Mouse (Mus musculus) midbrain, embryonic 16.5 days (tissue): ENCODE measurements at regions not wholly inside any gene's neighbourhood (a gene's known extent, or its start where the extent isn't known, plus 50 kb on each side); places are given as distances from the start of the nearest gene placed in this dataset.

Experiments
- ATAC-seq: fragments of 200-750 bp; cut with Nextera tagmentation; 2 replicates; pipeline ENCODE4 v1.8.0; 2017; ENCODE audit warnings: moderate TSS enrichment
- H3K27ac ChIP-seq: fragments of 300-500 bp; sonication (generic); 2 replicates; pipeline ENCODE4 v1.5.1; 2014; ENCODE audit warnings: mild to moderate bottlenecking, low read length, mixed read lengths
- H3K27me3 ChIP-seq: fragments of 300-500 bp; sonication (generic); 2 replicates; pipeline ENCODE4 v1.6.1; 2014; ENCODE audit warnings: low read depth, low read length, mixed read lengths; ENCODE audit not compliant: control insufficient read depth, insufficient read depth
- H3K36me3 ChIP-seq: fragments of 300-500 bp; sonication (generic); 2 replicates; pipeline ENCODE4 v1.6.1; 2014; ENCODE audit warnings: mild to moderate bottlenecking, low read length, moderate library complexity, mixed read lengths; ENCODE audit not compliant: control insufficient read depth, insufficient read depth
- H3K4me1 ChIP-seq: fragments of 300-500 bp; sonication (generic); 2 replicates; pipeline ENCODE4 v1.6.1; 2014; ENCODE audit warnings: mild to moderate bottlenecking, low read length, mixed read lengths; ENCODE audit not compliant: control insufficient read depth, insufficient read depth
- H3K4me2 ChIP-seq: fragments of 300-500 bp; sonication (generic); 2 replicates; pipeline ENCODE4 v1.6.1; 2014; ENCODE audit warnings: mild to moderate bottlenecking, low read length, mixed read lengths
- H3K4me3 ChIP-seq: fragments of 300-500 bp; sonication (generic); 2 replicates; pipeline ENCODE4 v1.5.1; 2014; ENCODE audit warnings: low read depth, mild to moderate bottlenecking, low read length, moderate library complexity, mixed read lengths
- H3K9ac ChIP-seq: fragments of 300-500 bp; sonication (generic); 2 replicates; pipeline ENCODE4 v1.6.1; 2014; ENCODE audit warnings: low read depth, low read length, mixed read lengths
- H3K9me3 ChIP-seq: fragments of 300-500 bp; sonication (generic); replicated peaks from 2 replicates; pipeline ENCODE4 v1.6.1; 2014; ENCODE audit warnings: mild to moderate bottlenecking, low read length, mixed read lengths; ENCODE audit not compliant: control insufficient read depth, poor library complexity, severe bottlenecking
- WGBS: fragments of 180-500 bp; shearing (Covaris S2); extraction: QIAGEN DNeasy Blood & Tissue Kit; methylation state at CpG from one replicate; pipeline ENCODE4 v1.1.7; 2014; 5-methylcytosine and 5-hydroxymethylcytosine counted together

DNA sequence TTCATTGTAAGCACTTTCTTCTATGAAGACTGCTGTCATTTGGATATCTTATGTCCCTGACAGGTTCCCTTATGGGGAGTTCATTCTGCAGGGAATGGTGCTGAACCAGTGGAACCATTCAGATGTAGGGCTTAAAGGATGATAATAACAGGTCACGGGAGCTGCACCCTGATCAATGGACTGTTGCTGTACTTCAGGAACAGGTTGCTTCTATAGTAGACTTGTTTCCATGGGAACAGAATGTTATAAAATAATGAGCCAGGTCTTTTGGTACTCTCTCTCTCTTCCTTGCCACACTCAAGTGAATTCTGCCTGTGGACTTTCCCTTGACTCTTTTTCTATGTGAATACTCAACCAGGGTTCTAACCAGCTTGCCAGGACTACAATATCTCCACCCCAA is 196.9 kb upstream of the Chrm3 start:
- ATAC-seq = peak; percentile 80
- Histone ChIP-seq H3K27ac (no peak overlapping the region), H3K4me2 (no peak overlapping the region), H3K9ac (no peak overlapping the region), H3K4me1 (no peaks in the 10 kb centered on the region; the same call in 1 of the 2 replicates), H3K27me3 (no peaks in the 10 kb centered on the region), H3K4me3 (no peak overlapping the region), H3K9me3 (no peaks in the 10 kb centered on the region), H3K36me3 (no peaks in the 10 kb centered on the region)
- WGBS = 41% methylated on average over 1 of the region's 1 CpGs

DNA sequence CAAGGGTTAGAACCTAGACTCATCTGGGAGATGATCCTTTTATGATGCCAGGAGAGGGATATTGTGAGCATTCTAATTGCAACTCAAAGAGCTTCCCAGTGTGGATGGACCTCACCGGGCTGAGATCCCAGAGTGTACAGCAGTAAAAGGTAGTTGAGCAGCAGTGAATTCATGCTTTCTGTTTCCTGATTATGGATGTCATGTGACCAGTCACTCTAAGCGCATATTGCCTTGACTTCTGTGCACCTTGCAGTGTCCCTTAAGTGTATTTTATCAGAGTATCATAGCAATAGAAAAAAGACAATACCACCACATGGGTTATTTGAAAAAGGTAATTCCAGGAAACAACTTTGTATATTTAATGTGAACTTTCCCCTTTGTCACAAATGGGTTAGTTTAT is 193.9 kb upstream of the Chrm3 start:
- no peak overlapping the region for H3K4me2 ChIP-seq
- no peaks in the 10 kb centered on the region for H3K27me3 ChIP-seq
- no peaks in the 10 kb centered on the region; the same call in 1 of the 2 replicates for H3K4me1 ChIP-seq
- H3K36me3 ChIP-seq = no peaks in the 10 kb centered on the region
- no peak overlapping the region for H3K4me3 ChIP-seq
- H3K9me3 ChIP-seq = no peaks in the 10 kb centered on the region
- H3K27ac ChIP-seq = no peak overlapping the region
- H3K9ac ChIP-seq = no peak overlapping the region
- no peak for ATAC-seq
- WGBS = 82% methylated on average over 2 of the region's 2 CpGs

DNA sequence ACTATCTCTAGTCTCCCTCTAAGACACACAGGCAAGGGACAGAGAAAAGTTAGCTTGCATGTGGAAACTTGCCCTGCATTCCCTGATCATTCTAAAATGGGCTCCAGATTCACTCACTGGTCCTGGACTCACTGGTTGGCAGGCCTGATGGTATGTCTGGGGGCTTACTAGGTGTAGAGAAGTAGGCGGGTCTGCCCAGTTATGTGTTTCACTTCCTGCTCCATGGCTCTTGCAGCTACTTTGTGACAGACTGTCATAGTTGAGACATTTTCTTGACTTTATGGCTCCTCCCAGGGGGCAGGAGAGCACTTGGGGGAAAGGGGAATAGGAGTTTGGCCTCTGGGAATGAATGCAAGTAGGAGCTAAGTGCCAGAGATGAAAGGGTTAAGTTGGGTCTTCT is 182.1 kb upstream of the Chrm3 start:
- H3K27me3 ChIP-seq = no peaks in the 10 kb centered on the region
- H3K4me3 ChIP-seq = no peak overlapping the region
- ATAC-seq = no peak
- H3K9ac ChIP-seq = no peak overlapping the region
- no peak overlapping the region for H3K27ac ChIP-seq
- no peak overlapping the region for H3K4me2 ChIP-seq
- WGBS = 100% methylated on average over 1 of the region's 1 CpGs
- H3K4me1 ChIP-seq = no peaks in the 10 kb centered on the region
- H3K36me3 ChIP-seq = no peaks in the 10 kb centered on the region
- H3K9me3 ChIP-seq = no peaks in the 10 kb centered on the region

DNA sequence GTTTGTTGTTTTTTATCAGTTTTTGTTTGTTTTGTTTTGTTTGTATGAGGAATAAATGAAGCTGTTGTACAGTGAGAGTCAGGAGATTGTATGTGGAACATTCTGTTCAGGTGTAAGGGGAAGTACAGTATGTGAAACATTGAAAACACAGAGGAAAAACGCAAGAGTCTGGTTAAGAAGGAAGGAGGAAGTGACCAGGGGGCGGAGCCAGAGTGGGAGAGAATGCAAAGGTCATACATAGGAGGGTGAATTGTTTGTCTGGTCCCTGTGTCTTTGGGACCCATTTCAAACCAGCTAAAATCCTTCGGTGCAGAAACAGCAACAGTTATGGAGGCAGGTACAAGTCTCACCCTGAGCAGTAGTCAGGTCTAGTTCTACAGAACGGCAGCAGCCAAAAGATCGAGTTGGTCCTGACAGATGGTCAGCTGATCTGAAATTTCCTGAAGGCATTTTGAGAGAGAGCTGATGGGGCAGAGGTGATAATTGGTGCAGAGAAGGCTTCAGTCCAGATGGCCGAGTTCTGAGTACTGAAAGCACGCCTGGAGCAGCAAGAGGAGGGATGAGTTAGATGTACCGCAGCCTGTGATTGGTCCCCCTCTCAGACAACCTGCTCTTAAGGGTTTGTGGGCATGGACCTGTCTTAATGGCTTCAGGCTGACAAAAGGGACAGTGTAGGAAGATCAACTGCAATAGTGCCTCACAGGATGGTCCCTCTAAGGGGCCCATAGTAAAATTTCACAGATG is 179.7 kb upstream of the Chrm3 start:
- no peak overlapping the region for H3K4me3 ChIP-seq
- no peaks in the 10 kb centered on the region for H3K27me3 ChIP-seq
- ATAC-seq = no peak
- no peak overlapping the region for H3K9ac ChIP-seq
- no peaks in the 10 kb centered on the region for H3K36me3 ChIP-seq
- no peaks in the 10 kb centered on the region for H3K9me3 ChIP-seq
- 77% methylated on average over 8 of the region's 8 CpGs for WGBS
- no peak overlapping the region for H3K27ac ChIP-seq
- H3K4me1 ChIP-seq = no peaks in the 10 kb centered on the region
- no peak overlapping the region for H3K4me2 ChIP-seq

DNA sequence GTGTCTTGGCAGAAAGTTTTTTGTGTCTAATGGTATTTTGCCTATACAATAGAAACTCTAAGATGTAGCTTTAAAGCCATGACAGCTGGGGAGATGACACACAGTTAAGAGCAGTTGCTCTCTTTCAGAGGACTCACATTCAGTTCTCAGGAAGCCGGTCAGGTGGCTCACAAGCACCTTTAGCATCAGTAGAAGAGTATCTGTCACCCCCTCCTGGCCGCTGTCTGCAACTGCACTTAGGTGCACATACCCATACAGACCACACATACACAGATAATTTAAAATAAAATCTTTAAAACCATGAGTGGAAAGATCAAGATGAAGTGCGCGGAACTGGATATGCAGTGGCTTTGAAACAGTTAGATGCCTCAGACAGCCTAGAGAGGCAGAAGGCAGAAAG is 178.3 kb upstream of the Chrm3 start:
- no peaks in the 10 kb centered on the region for H3K9me3 ChIP-seq
- H3K36me3 ChIP-seq = no peaks in the 10 kb centered on the region
- H3K4me2 ChIP-seq = no peak overlapping the region
- no peak overlapping the region for H3K27ac ChIP-seq
- no peak overlapping the region for H3K4me3 ChIP-seq
- H3K9ac ChIP-seq = no peak overlapping the region
- 82% methylated on average over 4 of the region's 4 CpGs for WGBS
- no peaks in the 10 kb centered on the region for H3K4me1 ChIP-seq
- no peaks in the 10 kb centered on the region for H3K27me3 ChIP-seq
- ATAC-seq = no peak

DNA sequence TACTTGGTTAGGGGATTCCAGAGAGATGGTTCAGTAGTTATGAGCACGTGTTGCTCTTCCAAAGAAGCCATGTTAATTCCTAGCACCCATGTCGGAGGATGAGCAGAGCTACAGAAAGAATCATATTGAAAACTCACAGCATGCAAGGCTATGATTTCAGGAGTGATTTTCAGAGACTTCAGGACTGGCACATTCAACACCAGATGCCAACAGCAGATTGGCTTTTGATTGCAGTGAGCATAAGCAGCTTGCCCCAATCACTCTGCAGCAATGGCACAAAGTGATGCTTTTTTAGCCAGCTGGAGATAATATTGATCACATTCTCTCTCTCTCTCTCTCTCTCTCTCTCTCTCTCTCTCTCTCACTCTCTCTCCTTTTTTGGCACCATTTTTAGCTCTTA is 166.6 kb upstream of the Chrm3 start:
- 76% methylated on average over 2 of the region's 2 CpGs for WGBS

DNA sequence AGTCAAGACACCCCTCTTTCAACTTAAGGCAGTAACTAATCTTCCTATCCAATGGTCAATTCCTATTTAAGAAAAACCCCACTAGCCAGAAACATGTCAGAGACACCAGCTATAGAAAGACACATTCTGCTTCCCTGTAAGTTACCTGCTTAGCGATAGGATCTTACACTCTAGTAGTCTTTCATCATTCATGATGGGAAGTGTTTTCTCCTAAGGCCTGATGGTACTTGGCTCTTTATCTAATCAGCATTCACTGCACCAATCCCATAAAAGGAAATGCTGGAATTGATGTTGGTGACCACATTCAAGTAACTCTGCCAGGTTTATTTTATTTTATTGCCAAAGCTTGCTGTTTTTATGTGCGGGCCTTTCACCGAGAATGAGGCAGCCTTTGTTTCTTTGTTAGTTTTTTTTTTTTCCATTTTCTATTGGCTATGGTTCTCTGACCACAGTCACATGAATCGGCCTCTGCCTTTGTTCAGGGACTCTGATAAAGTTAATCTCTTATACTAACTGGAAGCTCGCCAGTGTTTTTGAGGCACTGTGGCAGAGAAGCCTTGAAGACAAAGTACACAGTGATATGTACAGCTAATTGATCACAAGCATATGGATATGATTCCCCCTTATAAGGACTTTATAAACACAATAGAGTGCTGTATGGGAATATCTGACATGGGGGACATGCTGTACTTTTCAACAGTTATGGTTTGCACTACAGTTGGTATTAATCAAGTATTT is 166.0 kb upstream of the Chrm3 start:
- H3K4me1 ChIP-seq = no peaks in the 10 kb centered on the region
- H3K27ac ChIP-seq = no peak overlapping the region
- no peak overlapping the region for H3K4me2 ChIP-seq
- ATAC-seq = no peak
- no peak overlapping the region for H3K9ac ChIP-seq
- 56% methylated on average over 5 of the region's 5 CpGs for WGBS
- no peak overlapping the region for H3K4me3 ChIP-seq
- no peaks in the 10 kb centered on the region for H3K27me3 ChIP-seq
- H3K9me3 ChIP-seq = no peaks in the 10 kb centered on the region
- H3K36me3 ChIP-seq = no peaks in the 10 kb centered on the region

More for the DNA sequence above, 166.6 kb upstream of the Chrm3 start:
- Histone ChIP-seq H3K27me3 (no peaks in the 10 kb centered on the region), H3K27ac (no peak overlapping the region), H3K4me3 (no peak overlapping the region), H3K36me3 (no peaks in the 10 kb centered on the region), H3K9me3 (no peaks in the 10 kb centered on the region), H3K4me2 (no peak overlapping the region), H3K4me1 (no peaks in the 10 kb centered on the region), H3K9ac (no peak overlapping the region)
- ATAC-seq = no peak

DNA sequence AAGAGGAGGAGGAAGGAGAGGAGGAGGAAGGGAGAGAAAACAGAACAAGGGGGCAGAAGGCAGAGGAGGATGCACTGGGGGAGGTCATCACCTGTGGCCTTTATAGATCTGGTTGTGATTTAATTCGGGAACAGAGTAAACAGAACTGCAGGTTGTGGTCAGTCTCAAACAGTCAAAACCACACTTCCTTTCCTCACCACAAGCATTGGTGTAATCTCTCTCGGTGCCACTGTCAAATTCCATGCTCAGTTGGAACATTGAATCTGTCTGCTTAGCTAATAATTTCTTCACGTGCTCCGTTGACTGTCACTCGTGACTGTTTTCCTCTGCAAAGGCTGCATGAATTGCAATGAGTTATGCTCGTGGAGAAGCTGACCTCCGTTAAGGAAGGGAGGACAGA is 143.6 kb upstream of the Chrm3 start:
- Histone ChIP-seq H3K27ac (no peak overlapping the region; the same call in 1 of the 2 replicates), H3K4me3 (no peak overlapping the region)
- no peak for ATAC-seq

DNA sequence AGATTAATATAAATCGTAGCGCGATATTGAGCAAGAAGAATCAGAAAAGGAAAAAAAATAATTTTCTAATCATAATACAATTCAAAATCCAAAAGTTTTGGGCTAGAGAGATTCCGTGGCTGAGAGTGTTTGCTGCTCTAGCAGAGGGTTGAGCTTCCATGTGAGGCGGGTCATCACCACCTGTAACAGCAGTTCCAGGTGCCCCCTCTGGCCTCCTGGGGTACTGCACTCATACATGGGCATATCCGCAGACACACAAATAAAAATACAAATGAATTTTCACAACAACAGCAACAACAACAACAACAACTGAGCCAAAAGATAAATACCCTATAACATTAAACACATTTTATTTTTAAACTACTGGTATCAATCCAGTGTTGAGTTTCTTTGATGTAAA is 94.7 kb upstream of the Chrm3 start:
- Histone ChIP-seq H3K9me3 (no peaks in the 10 kb centered on the region), H3K27me3 (no peaks in the 10 kb centered on the region), H3K9ac (no peak overlapping the region), H3K27ac (no peak overlapping the region), H3K4me2 (no peak overlapping the region), H3K4me3 (no peak overlapping the region), H3K4me1 (no peaks in the 10 kb centered on the region), H3K36me3 (no peaks in the 10 kb centered on the region)
- ATAC-seq = no peak
- WGBS = 92% methylated on average over 6 of the region's 6 CpGs

More for the DNA sequence above, 143.6 kb upstream of the Chrm3 start:
- Histone ChIP-seq H3K36me3 (no peaks in the 10 kb centered on the region), H3K4me1 (peaks cover 4% of the 10 kb centered on the region; the same call in 1 of the 2 replicates), H3K27me3 (no peaks in the 10 kb centered on the region), H3K9me3 (no peaks in the 10 kb centered on the region), H3K4me2 (no peak overlapping the region), H3K9ac (no peak overlapping the region)
- 17% methylated on average over 7 of the region's 7 CpGs for WGBS
